Mouse (Mus musculus): Measurements from ENCODE around the gene Fmnl3. TPM values are rescaled to one million over a fixed set of nuclear protein-coding genes. Genes with fewer than 3 reads are reported as not detected.
A peak's percentile ranks its signal among the peaks of the same experiment; 100 is the strongest.

The Fmnl3 gene
- 31.7 and 32.4 TPM in 2 replicates for polyA plus RNA-seq (2015; fragmentation: Nextera tagmentation; extraction: Ambion mirVana)

- no peaks in the 10 kb centered on the region for H3K36me3 ChIP-seq
- peaks cover 26% of the 10 kb centered on the region for H3K4me1 ChIP-seq
- peak within 1 kb of the TSS; percentile 90 for H3K9ac ChIP-seq
- H3K27me3 ChIP-seq: no peaks in the 10 kb centered on the region
- H3K27ac ChIP-seq: peak within 1 kb of the TSS; percentile 95
- under 1% methylated on average over 47 of the region's 48 CpGs for WGBS
- peak within 1 kb of the TSS; percentile 66 for H3K4me2 ChIP-seq
- peak; percentile 97 for ATAC-seq (replicated peaks; ENCODE audit: low FRiP score)
- peak within 1 kb of the TSS; percentile 90 for H3K4me3 ChIP-seq (replicated peaks)
- no peaks in the 10 kb centered on the region for H3K9me3 ChIP-seq (replicated peaks)
Measured at GRCm38 (mm10) chr15:99370259-99370691, at the start of gene Fmnl3. TSS of gene Fmnl3 (minus strand) at chr15:99370482.

- Histone ChIP-seq H3K9ac (no peak overlapping the region), H3K27me3 (no peaks in the 10 kb centered on the region), H3K4me1 (peaks cover 48% of the 10 kb centered on the region), H3K4me3 (replicated peaks) (no peak overlapping the region), H3K9me3 (replicated peaks) (no peaks in the 10 kb centered on the region), H3K4me2 (no peak overlapping the region), H3K36me3 (peaks cover 8% of the 10 kb centered on the region), H3K27ac (no peak overlapping the region)
- 28% methylated on average over 17 of the region's 17 CpGs for WGBS
- no peak for ATAC-seq (replicated peaks; ENCODE audit: low FRiP score)
Measured at GRCm38 (mm10) chr15:99417692-99418271, 47.5 kb upstream of the Fmnl3 start.

- no peaks in the 10 kb centered on the region; the same call in 1 of the 2 replicates for H3K36me3 ChIP-seq
- H3K27me3 ChIP-seq: no peaks in the 10 kb centered on the region
- peak overlapping the region; percentile 32; the same call in 1 of the 2 replicates for H3K4me2 ChIP-seq
- H3K9me3 ChIP-seq (replicated peaks): no peaks in the 10 kb centered on the region
- peaks cover 40% of the 10 kb centered on the region for H3K4me1 ChIP-seq
- WGBS: 22% methylated on average over 4 of the region's 4 CpGs
- ATAC-seq (replicated peaks; ENCODE audit: low FRiP score): no peak
- no peak overlapping the region for H3K4me3 ChIP-seq (replicated peaks)
- 0 out of 2 replicates have a peak overlapping the region, but pooled peaks have one; percentile 13 for H3K27ac ChIP-seq
- no peak overlapping the region for H3K9ac ChIP-seq
Measured at GRCm38 (mm10) chr15:99416957-99417356, 46.7 kb upstream of the Fmnl3 start.

- Histone ChIP-seq H3K27ac (no peak overlapping the region), H3K4me1 (peaks cover 38% of the 10 kb centered on the region), H3K4me2 (peak overlapping the region; percentile 33; the same call in 1 of the 2 replicates), H3K4me3 (replicated peaks) (no peak overlapping the region), H3K9ac (no peak overlapping the region), H3K27me3 (no peaks in the 10 kb centered on the region), H3K9me3 (replicated peaks) (no peaks in the 10 kb centered on the region), H3K36me3 (no peaks in the 10 kb centered on the region)
- WGBS: 19% methylated on average over 13 of the region's 13 CpGs
- no peak for ATAC-seq (replicated peaks; ENCODE audit: low FRiP score)
Measured at GRCm38 (mm10) chr15:99416348-99416882, 46.1 kb upstream of the Fmnl3 start.

GRCm38 (mm10) chr15:99415793-99416192, 45.5 kb upstream of the Fmnl3 start:
- ATAC-seq (replicated peaks; ENCODE audit: low FRiP score): no peak
- Histone ChIP-seq H3K36me3 (no peaks in the 10 kb centered on the region), H3K4me2 (no peak overlapping the region), H3K4me3 (replicated peaks) (no peak overlapping the region), H3K27me3 (no peaks in the 10 kb centered on the region), H3K9ac (no peak overlapping the region), H3K9me3 (replicated peaks) (no peaks in the 10 kb centered on the region), H3K4me1 (peaks cover 31% of the 10 kb centered on the region), H3K27ac (no peak overlapping the region)
- WGBS: 14% methylated on average over 2 of the region's 2 CpGs

GRCm38 (mm10) chr15:99411747-99412146, 41.5 kb upstream of the Fmnl3 start:
- 57% methylated on average over 14 of the region's 14 CpGs for WGBS
- Histone ChIP-seq H3K4me3 (replicated peaks) (no peak overlapping the region), H3K9ac (no peak overlapping the region), H3K4me1 (peaks cover 10% of the 10 kb centered on the region), H3K36me3 (peaks cover 40% of the 10 kb centered on the region), H3K4me2 (no peak overlapping the region), H3K27ac (no peak overlapping the region), H3K27me3 (no peaks in the 10 kb centered on the region), H3K9me3 (replicated peaks) (no peaks in the 10 kb centered on the region)
- ATAC-seq (replicated peaks; ENCODE audit: low FRiP score): no peak

- 0 out of 2 replicates have a peak, but pooled peaks cover 2% of the 10 kb centered on the region for H3K4me1 ChIP-seq
- H3K9ac ChIP-seq: no peak overlapping the region
- H3K27me3 ChIP-seq: no peaks in the 10 kb centered on the region
- no peak for ATAC-seq (replicated peaks; ENCODE audit: low FRiP score)
- peaks cover 69% of the 10 kb centered on the region for H3K36me3 ChIP-seq
- WGBS: 90% methylated on average over 9 of the region's 9 CpGs
- H3K27ac ChIP-seq: no peak overlapping the region
- H3K4me2 ChIP-seq: no peak overlapping the region
- no peak overlapping the region for H3K4me3 ChIP-seq (replicated peaks)
- no peaks in the 10 kb centered on the region for H3K9me3 ChIP-seq (replicated peaks)
Measured at GRCm38 (mm10) chr15:99408845-99409244, 38.6 kb upstream of the Fmnl3 start.

GRCm38 (mm10) chr15:99406986-99407570, 36.8 kb upstream of the Fmnl3 start:
- Histone ChIP-seq H3K4me1 (peaks cover 12% of the 10 kb centered on the region; the same call in 1 of the 2 replicates), H3K4me2 (no peak overlapping the region), H3K27ac (no peak overlapping the region), H3K27me3 (no peaks in the 10 kb centered on the region), H3K36me3 (peaks cover 85% of the 10 kb centered on the region), H3K4me3 (replicated peaks) (no peak overlapping the region), H3K9ac (no peak overlapping the region), H3K9me3 (replicated peaks) (no peaks in the 10 kb centered on the region)
- no peak for ATAC-seq (replicated peaks; ENCODE audit: low FRiP score)
- 86% methylated on average over 15 of the region's 15 CpGs for WGBS

- Histone ChIP-seq H3K4me1 (peaks cover 20% of the 10 kb centered on the region), H3K36me3 (peaks cover 94% of the 10 kb centered on the region), H3K9me3 (replicated peaks) (no peaks in the 10 kb centered on the region), H3K9ac (no peak overlapping the region), H3K27ac (no peak overlapping the region), H3K4me2 (no peak overlapping the region), H3K4me3 (replicated peaks) (no peak overlapping the region), H3K27me3 (no peaks in the 10 kb centered on the region)
- ATAC-seq (replicated peaks; ENCODE audit: low FRiP score): no peak
- 92% methylated on average over 9 of the region's 9 CpGs for WGBS
Measured at GRCm38 (mm10) chr15:99405150-99405549, 34.9 kb upstream of the Fmnl3 start.

GRCm38 (mm10) chr15:99403159-99403889, 33.0 kb upstream of the Fmnl3 start:
- H3K9ac ChIP-seq: no peak overlapping the region
- WGBS: 77% methylated on average over 12 of the region's 12 CpGs
- no peak overlapping the region for H3K4me3 ChIP-seq (replicated peaks)
- H3K4me2 ChIP-seq: no peak overlapping the region
- peak; percentile 71 for ATAC-seq (replicated peaks; ENCODE audit: low FRiP score)
- no peaks in the 10 kb centered on the region for H3K9me3 ChIP-seq (replicated peaks)
- H3K36me3 ChIP-seq: peaks cover 83% of the 10 kb centered on the region
- H3K27ac ChIP-seq: peak overlapping the region; percentile 75
- no peaks in the 10 kb centered on the region for H3K27me3 ChIP-seq
- peaks cover 38% of the 10 kb centered on the region for H3K4me1 ChIP-seq

GRCm38 (mm10) chr15:99400602-99401001, 30.3 kb upstream of the Fmnl3 start:
- 81% methylated on average over 6 of the region's 6 CpGs for WGBS

More at GRCm38 (mm10) chr15:99400602-99401001, 30.3 kb upstream of the Fmnl3 start:
- no peak overlapping the region for H3K4me2 ChIP-seq
- H3K27ac ChIP-seq: no peak overlapping the region
- peaks cover 63% of the 10 kb centered on the region for H3K4me1 ChIP-seq
- H3K4me3 ChIP-seq (replicated peaks): no peak overlapping the region
- ATAC-seq (replicated peaks; ENCODE audit: low FRiP score): no peak
- no peaks in the 10 kb centered on the region for H3K9me3 ChIP-seq (replicated peaks)
- H3K27me3 ChIP-seq: no peaks in the 10 kb centered on the region
- H3K9ac ChIP-seq: no peak overlapping the region
- H3K36me3 ChIP-seq: peaks cover 56% of the 10 kb centered on the region

Measured in kidney, embryonic 15.5 days (tissue).